Mouse (Mus musculus): Measurements from ENCODE around the gene Zfp1. TPM values are rescaled to one million over a fixed set of nuclear protein-coding genes. Genes with fewer than 3 reads are reported as not detected.
A peak's percentile ranks its signal among the peaks of the same experiment; 100 is the strongest.
"Not testable (repeated sequence)": the region's sequence is repeated elsewhere in the genome, so short reads cannot be mapped to it uniquely, and the experiment has no call there.

Zfp1 gene
- polyA plus RNA-seq, 1 experiment = 7.5 TPM

GRCm38 (mm10) chr8:111631589-111631988 is 11.6 kb upstream of the Zfp1 start:
- WGBS = 86% methylated on average over 8 of the region's 8 CpGs
- peaks cover 7% of the 10 kb centered on the region for H3K4me1 ChIP-seq (ENCODE audit: control insufficient read depth, insufficient read depth, low read length)
- DNase-seq = no peak
- H3K36me3 ChIP-seq (ENCODE audit: control insufficient read depth, insufficient read depth, low read length) = no peaks in the 10 kb centered on the region
- no peak for TF ChIP-seq CTCF (conservative IDR thresholded peaks at IDR 0.05; ENCODE audit: insufficient read depth, insufficient read length, low read depth, low read length)
- no peak for TF ChIP-seq POLR2A (IDR thresholded peaks at IDR 0.05; ENCODE audit: low read depth, low read length)
- H3K27ac ChIP-seq (ENCODE audit: insufficient read depth, low read depth, low read length) = no peak overlapping the region
- H3K4me3 ChIP-seq (ENCODE audit: insufficient read depth, low read depth, low read length) = no peak overlapping the region
- H3K27me3 ChIP-seq (replicated peaks; ENCODE audit: control insufficient read depth, insufficient read depth, low read length) = no peaks in the 10 kb centered on the region

- Histone ChIP-seq H3K36me3 (ENCODE audit: control insufficient read depth, insufficient read depth, low read length) (no peaks in the 10 kb centered on the region), H3K4me3 (ENCODE audit: insufficient read depth, low read depth, low read length) (no peak overlapping the region), H3K27ac (ENCODE audit: insufficient read depth, low read depth, low read length) (peak overlapping the region; percentile 4; the same call in 1 of the 2 replicates), H3K27me3 (replicated peaks; ENCODE audit: control insufficient read depth, insufficient read depth, low read length) (no peaks in the 10 kb centered on the region), H3K4me1 (ENCODE audit: control insufficient read depth, insufficient read depth, low read length) (peaks cover 7% of the 10 kb centered on the region)
- TF ChIP-seq CTCF (conservative IDR thresholded peaks at IDR 0.05; ENCODE audit: insufficient read depth, insufficient read length, low read depth, low read length) (no peak), POLR2A (IDR thresholded peaks at IDR 0.05; ENCODE audit: low read depth, low read length) (no peak)
- peak; percentile 58 for DNase-seq
- 64% methylated on average over 3 of the region's 3 CpGs for WGBS
Measured at GRCm38 (mm10) chr8:111632976-111633375, 10.2 kb upstream of the Zfp1 start.

GRCm38 (mm10) chr8:111638086-111638485 is 5.1 kb upstream of the Zfp1 start:
- no peak for DNase-seq
- no peaks in the 10 kb centered on the region for H3K36me3 ChIP-seq (ENCODE audit: control insufficient read depth, insufficient read depth, low read length)
- no peak overlapping the region for H3K27ac ChIP-seq (ENCODE audit: insufficient read depth, low read depth, low read length)
- no peak overlapping the region for H3K4me3 ChIP-seq (ENCODE audit: insufficient read depth, low read depth, low read length)
- peaks cover 6% of the 10 kb centered on the region; the same call in 1 of the 2 replicates for H3K4me1 ChIP-seq (ENCODE audit: control insufficient read depth, insufficient read depth, low read length)
- no peaks in the 10 kb centered on the region for H3K27me3 ChIP-seq (replicated peaks; ENCODE audit: control insufficient read depth, insufficient read depth, low read length)
- TF ChIP-seq CTCF (conservative IDR thresholded peaks at IDR 0.05; ENCODE audit: insufficient read depth, insufficient read length, low read depth, low read length) (no peak), POLR2A (IDR thresholded peaks at IDR 0.05; ENCODE audit: low read depth, low read length) (no peak)

GRCm38 (mm10) chr8:111641064-111641463 is 2.1 kb upstream of the Zfp1 start:
- TF ChIP-seq POLR2A (IDR thresholded peaks at IDR 0.05; ENCODE audit: low read depth, low read length) = no peak
- TF ChIP-seq CTCF (conservative IDR thresholded peaks at IDR 0.05; ENCODE audit: insufficient read depth, insufficient read length, low read depth, low read length) = no peak
- peaks cover 6% of the 10 kb centered on the region; the same call in 1 of the 2 replicates for H3K4me1 ChIP-seq (ENCODE audit: control insufficient read depth, insufficient read depth, low read length)
- H3K27ac ChIP-seq (ENCODE audit: insufficient read depth, low read depth, low read length) = no peak overlapping the region
- no peak for DNase-seq
- 98% methylated on average over 2 of the region's 2 CpGs for WGBS
- no peaks in the 10 kb centered on the region for H3K36me3 ChIP-seq (ENCODE audit: control insufficient read depth, insufficient read depth, low read length)
- H3K4me3 ChIP-seq (ENCODE audit: insufficient read depth, low read depth, low read length) = no peak overlapping the region
- no peaks in the 10 kb centered on the region for H3K27me3 ChIP-seq (replicated peaks; ENCODE audit: control insufficient read depth, insufficient read depth, low read length)

GRCm38 (mm10) chr8:111642496-111642895 is 705 bp upstream of the Zfp1 start:
- peak overlapping the region; percentile 82 for H3K27ac ChIP-seq (ENCODE audit: insufficient read depth, low read depth, low read length)
- H3K27me3 ChIP-seq (replicated peaks; ENCODE audit: control insufficient read depth, insufficient read depth, low read length) = no peaks in the 10 kb centered on the region
- peak overlapping the region; percentile 75 for H3K4me3 ChIP-seq (ENCODE audit: insufficient read depth, low read depth, low read length)
- H3K4me1 ChIP-seq (ENCODE audit: control insufficient read depth, insufficient read depth, low read length) = peaks cover 6% of the 10 kb centered on the region; the same call in 1 of the 2 replicates
- DNase-seq = peak; percentile 48
- WGBS = 13% methylated on average over 5 of the region's 5 CpGs
- TF ChIP-seq CTCF (conservative IDR thresholded peaks at IDR 0.05; ENCODE audit: insufficient read depth, insufficient read length, low read depth, low read length) = no peak
- no peak for TF ChIP-seq POLR2A (IDR thresholded peaks at IDR 0.05; ENCODE audit: low read depth, low read length)
- H3K36me3 ChIP-seq (ENCODE audit: control insufficient read depth, insufficient read depth, low read length) = no peaks in the 10 kb centered on the region

- DNase-seq = no peak
Measured at GRCm38 (mm10) chr8:111642939-111643263, 300 bp upstream of the Zfp1 start.

GRCm38 (mm10) chr8:111644286-111645051 is 1.3 kb downstream of the Zfp1 start:
- H3K36me3 ChIP-seq (ENCODE audit: control insufficient read depth, insufficient read depth, low read length); H3K4me1 ChIP-seq (ENCODE audit: control insufficient read depth, insufficient read depth, low read length); H3K27me3 ChIP-seq (replicated peaks; ENCODE audit: control insufficient read depth, insufficient read depth, low read length): not testable (repeated sequence)
- DNase-seq = peak; percentile 76
- WGBS = 25% methylated on average over 12 of the region's 12 CpGs
- H3K4me3 ChIP-seq (ENCODE audit: insufficient read depth, low read depth, low read length) = peak overlapping the region; percentile 75
- peak overlapping the region; percentile 98 for H3K27ac ChIP-seq (ENCODE audit: insufficient read depth, low read depth, low read length)

More at GRCm38 (mm10) chr8:111642939-111643263, 300 bp upstream of the Zfp1 start:
- Histone ChIP-seq H3K4me1 (ENCODE audit: control insufficient read depth, insufficient read depth, low read length) (peaks cover 6% of the 10 kb centered on the region; the same call in 1 of the 2 replicates), H3K36me3 (ENCODE audit: control insufficient read depth, insufficient read depth, low read length) (no peaks in the 10 kb centered on the region), H3K27ac (ENCODE audit: insufficient read depth, low read depth, low read length) (peak overlapping the region; percentile 82), H3K4me3 (ENCODE audit: insufficient read depth, low read depth, low read length) (peak overlapping the region; percentile 75), H3K27me3 (replicated peaks; ENCODE audit: control insufficient read depth, insufficient read depth, low read length) (no peaks in the 10 kb centered on the region)
- TF ChIP-seq POLR2A (IDR thresholded peaks at IDR 0.05; ENCODE audit: low read depth, low read length) = no peak
- no peak for TF ChIP-seq CTCF (conservative IDR thresholded peaks at IDR 0.05; ENCODE audit: insufficient read depth, insufficient read length, low read depth, low read length)
- WGBS = 4% methylated on average over 5 of the region's 5 CpGs

Measured in kidney, adult 2 months (tissue).